Mouse (Mus musculus) 416B (cell line): ENCODE data around the gene Gpr182.
"Not testable (repeated sequence)": the region's sequence is repeated elsewhere in the genome, so short reads cannot be mapped to it uniquely, and the experiment has no call there.

Experiments used
- DNase-seq: peaks from one replicate; pipeline ENCODE4 v3.0.0; 2011; ENCODE audit warnings: low read depth

Gpr182 gene

GRCm38 (mm10) chr10:127751548-127751947 lies at the start of gene Gpr182:
Gene Gpr182, minus strand, starts transcription at chr10:127751732.
- DNase-seq = no peak

- no peak for DNase-seq
These were observed 49.4 kb upstream of the Gpr182 start, which contains the start of gene Rdh16 for GRCm38 (mm10) chr10:127800891-127801290. Gene Rdh16, plus strand, starts transcription at chr10:127801152.

GRCm38 (mm10) chr10:127799295-127799694 lies 47.8 kb upstream of the Gpr182 start:
- DNase-seq = no peak

GRCm38 (mm10) chr10:127785411-127785810 lies 33.9 kb upstream of the Gpr182 start:
- DNase-seq = not testable (repeated sequence)

- not testable (repeated sequence) for DNase-seq
These were observed 30.8 kb upstream of the Gpr182 start for GRCm38 (mm10) chr10:127782321-127782720.

- DNase-seq = no peak
These were observed 24.5 kb upstream of the Gpr182 start, which contains the start of gene Rdh9 for GRCm38 (mm10) chr10:127776011-127776410. Gene Rdh9, plus strand, starts transcription at chr10:127776386.

- DNase-seq = no peak
These were observed 15.0 kb upstream of the Gpr182 start for GRCm38 (mm10) chr10:127766564-127766963.

GRCm38 (mm10) chr10:127763914-127764680 lies 12.6 kb upstream of the Gpr182 start:
- DNase-seq = no peak

- not testable (repeated sequence) for DNase-seq
These were observed 11.4 kb upstream of the Gpr182 start for GRCm38 (mm10) chr10:127762926-127763325.

- peak; percentile 91 for DNase-seq
These were observed 7.9 kb upstream of the Gpr182 start, which contains the start of the genes Rdh1 and Rdh16f1 for GRCm38 (mm10) chr10:127759181-127760110. Gene Rdh1, plus strand, starts transcription at chr10:127759721. Gene Rdh16f1, plus strand, starts transcription at chr10:127759787.

- DNase-seq = no peak
These were observed 4.4 kb upstream of the Gpr182 start for GRCm38 (mm10) chr10:127755770-127756468.

GRCm38 (mm10) chr10:127755246-127755645 lies 3.7 kb upstream of the Gpr182 start:
- DNase-seq = no peak

- DNase-seq = no peak
These were observed 3.1 kb upstream of the Gpr182 start for GRCm38 (mm10) chr10:127754566-127755166.

- DNase-seq = no peak
These were observed 1.3 kb downstream of the Gpr182 start for GRCm38 (mm10) chr10:127750136-127750777.

- no peak for DNase-seq
These were observed 2.5 kb downstream of the Gpr182 start for GRCm38 (mm10) chr10:127748847-127749612.

GRCm38 (mm10) chr10:127747254-127747653 lies 4.3 kb downstream of the Gpr182 start:
- no peak for DNase-seq

GRCm38 (mm10) chr10:127745886-127746285 lies 5.6 kb downstream of the Gpr182 start:
- DNase-seq = no peak

GRCm38 (mm10) chr10:127744661-127745060 lies 6.9 kb downstream of the Gpr182 start:
- DNase-seq = peak; percentile 54

- no peak for DNase-seq
These were observed 11.8 kb downstream of the Gpr182 start for GRCm38 (mm10) chr10:127739661-127740161.

GRCm38 (mm10) chr10:127739083-127739660 lies 12.4 kb downstream of the Gpr182 start, which contains the start of gene Zbtb39:
Gene Zbtb39, plus strand, starts transcription at chr10:127739538.
- peak; percentile 66 for DNase-seq
